Mouse (Mus musculus): Measurements from ENCODE around the gene Trim11. TPM values are rescaled to one million over a fixed set of nuclear protein-coding genes. Genes with fewer than 3 reads are reported as not detected.

Trim11 gene
- total and polyA plus RNA-seq, 3 experiments, result 24.8 to 27.0 TPM; not detected in 1

- H3K9me3 ChIP-seq (replicated peaks; ENCODE audit: insufficient read depth, low read length), result no peaks in the 10 kb centered on the region
- H3K79me2 ChIP-seq (ENCODE audit: control insufficient read depth, insufficient read depth, low read length, poor library complexity), result no peaks in the 10 kb centered on the region
- DNase-seq (ENCODE audit: low read depth, low spot score), result peak; percentile 66
- H3K27me3 ChIP-seq (ENCODE audit: control insufficient read depth in 1 of 2, insufficient read depth in 2 of 2, low read length in 2 of 2), result no peaks in the 10 kb centered on the region
- TF ChIP-seq CTCF (IDR thresholded peaks at IDR 0.05 in 2 of 3, conservative IDR thresholded peaks at IDR 0.05 in 1 of 3; ENCODE audit: control insufficient read depth in 1 of 3, insufficient read depth in 1 of 3, low read depth in 2 of 3, low read length in 3 of 3, poor library complexity in 1 of 3, severe bottlenecking in 1 of 3), result peak; percentile 42 to 59 (median 51); a peak in 5 of 6 replicates
- TF ChIP-seq RAD21 (IDR thresholded peaks at IDR 0.05; ENCODE audit: low read depth, low read length), result peak; percentile 27
- no peak for TF ChIP-seq POLR2AphosphoS2 (IDR thresholded peaks at IDR 0.05; ENCODE audit: low read length)
- TF ChIP-seq SMC3 (IDR thresholded peaks at IDR 0.05; ENCODE audit: low read depth, low read length), result peak; percentile 45
- H3K4me1 ChIP-seq (ENCODE audit: control insufficient read depth in 1 of 2, insufficient read depth in 2 of 2, low read length in 2 of 2), result peaks cover 0 to 16% of the 10 kb centered on the region in 2 experiments; a peak in 2 of 4 replicates
- H3K4me3 ChIP-seq (ENCODE audit: control insufficient read depth in 1 of 2, insufficient read depth in 1 of 2, low read depth in 2 of 2, low read length in 2 of 2), result no peak overlapping the region
- H3K9ac ChIP-seq (ENCODE audit: control insufficient read depth, low read depth, low read length, poor library complexity, severe bottlenecking), result no peak overlapping the region
- no peaks in the 10 kb centered on the region; a peak in 1 of 4 replicates for H3K36me3 ChIP-seq (ENCODE audit: control insufficient read depth in 1 of 2, insufficient read depth in 2 of 2, low read length in 2 of 2)
- H3K27ac ChIP-seq (ENCODE audit: control insufficient read depth, low read depth, low read length), result no peak overlapping the region
Observed at GRCm38 (mm10) chr11:58967346-58967745, 10.5 kb upstream of the Trim11 start.

GRCm38 (mm10) chr11:58968551-58968950 lies 9.3 kb upstream of the Trim11 start:
- no peak overlapping the region for H3K4me3 ChIP-seq (ENCODE audit: control insufficient read depth in 1 of 2, insufficient read depth in 1 of 2, low read depth in 2 of 2, low read length in 2 of 2)
- DNase-seq (ENCODE audit: low read depth, low spot score), result no peak
- no peak overlapping the region for H3K27ac ChIP-seq (ENCODE audit: control insufficient read depth, low read depth, low read length)
- H3K4me1 ChIP-seq (ENCODE audit: control insufficient read depth in 1 of 2, insufficient read depth in 2 of 2, low read length in 2 of 2), result peaks cover 0 to 16% of the 10 kb centered on the region in 2 experiments; a peak in 2 of 4 replicates
- TF ChIP-seq NELFE (IDR thresholded peaks at IDR 0.05; ENCODE audit: low read depth, low read length) (no peak), MXI1 (IDR thresholded peaks at IDR 0.05; ENCODE audit: low read depth, low read length) (peak; percentile 37; the same call in 1 of the 2 replicates)
- peaks cover 0 to 2% of the 10 kb centered on the region in 2 experiments; a peak in 2 of 4 replicates for H3K36me3 ChIP-seq (ENCODE audit: control insufficient read depth in 1 of 2, insufficient read depth in 2 of 2, low read length in 2 of 2)
- no peaks in the 10 kb centered on the region for H3K27me3 ChIP-seq (ENCODE audit: control insufficient read depth in 1 of 2, insufficient read depth in 2 of 2, low read length in 2 of 2)
- no peaks in the 10 kb centered on the region for H3K9me3 ChIP-seq (replicated peaks; ENCODE audit: insufficient read depth, low read length)
- H3K9ac ChIP-seq (ENCODE audit: control insufficient read depth, low read depth, low read length, poor library complexity, severe bottlenecking), result no peak overlapping the region
- H3K79me2 ChIP-seq (ENCODE audit: control insufficient read depth, insufficient read depth, low read length, poor library complexity), result peaks cover 2% of the 10 kb centered on the region; the same call in 1 of the 2 replicates

- Histone ChIP-seq H3K79me2 (ENCODE audit: control insufficient read depth, insufficient read depth, low read length, poor library complexity) (peaks cover 2% of the 10 kb centered on the region; the same call in 1 of the 2 replicates), H3K9me3 (replicated peaks; ENCODE audit: insufficient read depth, low read length) (no peaks in the 10 kb centered on the region), H3K4me1 (ENCODE audit: control insufficient read depth in 1 of 2, insufficient read depth in 2 of 2, low read length in 2 of 2) (peaks cover 0 to 16% of the 10 kb centered on the region in 2 experiments; a peak in 2 of 4 replicates), H3K9ac (ENCODE audit: control insufficient read depth, low read depth, low read length, poor library complexity, severe bottlenecking) (no peak overlapping the region), H3K4me3 (ENCODE audit: control insufficient read depth in 1 of 2, insufficient read depth in 1 of 2, low read depth in 2 of 2, low read length in 2 of 2) (no peak overlapping the region), H3K27ac (ENCODE audit: control insufficient read depth, low read depth, low read length) (no peak overlapping the region), H3K36me3 (ENCODE audit: control insufficient read depth in 1 of 2, insufficient read depth in 2 of 2, low read length in 2 of 2) (peaks cover 0 to 5% of the 10 kb centered on the region in 2 experiments; a peak in 3 of 4 replicates), H3K27me3 (ENCODE audit: control insufficient read depth in 1 of 2, insufficient read depth in 2 of 2, low read length in 2 of 2) (no peaks in the 10 kb centered on the region)
- TF ChIP-seq MAZ (IDR thresholded peaks at IDR 0.05; ENCODE audit: low read depth, low read length), result no peak
- TF ChIP-seq MXI1 (IDR thresholded peaks at IDR 0.05; ENCODE audit: low read depth, low read length), result no peak
- TF ChIP-seq TCF12 (IDR thresholded peaks at IDR 0.05; ENCODE audit: low read depth, low read length), result no peak
- TF ChIP-seq NELFE (IDR thresholded peaks at IDR 0.05; ENCODE audit: low read depth, low read length), result no peak
- no peak for DNase-seq (ENCODE audit: low read depth, low spot score)
Observed at GRCm38 (mm10) chr11:58969027-58969426, 8.9 kb upstream of the Trim11 start.

GRCm38 (mm10) chr11:58969659-58970058 lies 8.2 kb upstream of the Trim11 start:
- Histone ChIP-seq H3K9me3 (replicated peaks; ENCODE audit: insufficient read depth, low read length) (no peaks in the 10 kb centered on the region), H3K27ac (ENCODE audit: control insufficient read depth, low read depth, low read length) (no peak overlapping the region), H3K4me1 (ENCODE audit: control insufficient read depth in 1 of 2, insufficient read depth in 2 of 2, low read length in 2 of 2) (peaks cover 0 to 19% of the 10 kb centered on the region in 2 experiments; a peak in 3 of 4 replicates), H3K4me3 (ENCODE audit: control insufficient read depth in 1 of 2, insufficient read depth in 1 of 2, low read depth in 2 of 2, low read length in 2 of 2) (no peak overlapping the region), H3K27me3 (ENCODE audit: control insufficient read depth in 1 of 2, insufficient read depth in 2 of 2, low read length in 2 of 2) (no peaks in the 10 kb centered on the region), H3K36me3 (ENCODE audit: control insufficient read depth in 1 of 2, insufficient read depth in 2 of 2, low read length in 2 of 2) (peaks cover 0 to 5% of the 10 kb centered on the region in 2 experiments; a peak in 3 of 4 replicates), H3K79me2 (ENCODE audit: control insufficient read depth, insufficient read depth, low read length, poor library complexity) (peaks cover 5% of the 10 kb centered on the region), H3K9ac (ENCODE audit: control insufficient read depth, low read depth, low read length, poor library complexity, severe bottlenecking) (no peak overlapping the region)
- TF ChIP-seq SMC3 (IDR thresholded peaks at IDR 0.05; ENCODE audit: low read depth, low read length) (no peak), NELFE (IDR thresholded peaks at IDR 0.05; ENCODE audit: low read depth, low read length) (no peak), MAZ (IDR thresholded peaks at IDR 0.05; ENCODE audit: low read depth, low read length) (no peak), RCOR1 (IDR thresholded peaks at IDR 0.05; ENCODE audit: low read depth, low read length) (no peak), MEF2A (IDR thresholded peaks at IDR 0.05; ENCODE audit: extremely low read depth, insufficient replicate concordance, low read depth, low read length, poor library complexity, severe bottlenecking) (no peak), CTCF (IDR thresholded peaks at IDR 0.05 in 2 of 3, conservative IDR thresholded peaks at IDR 0.05 in 1 of 3; ENCODE audit: control insufficient read depth in 1 of 3, insufficient read depth in 1 of 3, low read depth in 2 of 3, low read length in 3 of 3, poor library complexity in 1 of 3, severe bottlenecking in 1 of 3) (no peak), USF1 (IDR thresholded peaks at IDR 0.05; ENCODE audit: low read depth, low read length) (no peak), ZMIZ1 (IDR thresholded peaks at IDR 0.05; ENCODE audit: low read depth, low read length) (no peak), RAD21 (IDR thresholded peaks at IDR 0.05; ENCODE audit: low read depth, low read length) (no peak), MAFK (IDR thresholded peaks at IDR 0.05; ENCODE audit: borderline replicate concordance, low read depth, low read length) (no peak), TAL1 (IDR thresholded peaks at IDR 0.05; ENCODE audit: low read length) (no peak)
- DNase-seq (ENCODE audit: low read depth, low spot score), result no peak

Data from MEL (cell line).